ENCODE assay signal across 17 mouse cellular contexts in genomic region chr11:86583313-86583825, GRCm38 (mm10). TPM values are rescaled to one million over a fixed set of nuclear protein-coding genes. Genes with fewer than 3 reads are reported as not detected.
DNase-seq lines count a peak whose midpoint lies in the region; ATAC-seq and TF ChIP-seq lines count a peak whose summit lies in the region.
"Had no signal": no experiment of that assay in that cellular context is flagged by ENCODE, and none has a peak within 500 bp of the region (broad histone marks: within the 10 kb centered on the region; RNA-seq: fewer than 3 reads in every experiment).

No protein-coding gene starts in this region.

- 71% methylated on average over 3 of the region's 3 CpGs for WGBS in liver, embryonic 12.5 days (ENCODE audit: insufficient replicate concordance)
- WGBS in liver, embryonic 11.5 days: 84% methylated on average over 3 of the region's 3 CpGs
- 85% methylated on average over 3 of the region's 3 CpGs for WGBS in stomach, postnatal 0 days
- 89% methylated on average over 3 of the region's 3 CpGs for WGBS in midbrain, embryonic 14.5 days

- peaks cover 35% of the 10 kb centered on the region for H3K79me2 ChIP-seq in MEL (ENCODE audit: control insufficient read depth, insufficient read depth, low read length, poor library complexity)

- no peak overlapping the region for H3K4me3 ChIP-seq in liver, embryonic 12.5 days
- no peak overlapping the region for H3K4me3 ChIP-seq in liver, embryonic 11.5 days (ENCODE audit: low read depth, low read length)
- H3K4me3 ChIP-seq in MEL (ENCODE audit: control insufficient read depth in 1 of 2, insufficient read depth in 1 of 2, low read depth in 2 of 2, low read length in 2 of 2): peak overlapping the region; percentile 30 to 88
- H3K4me3 ChIP-seq in stomach, postnatal 0 days (ENCODE audit: low read depth, low read length): no peak overlapping the region
- H3K4me3 ChIP-seq in midbrain, embryonic 14.5 days (replicated peaks; ENCODE audit: low read depth, low read length): no peak overlapping the region
- H3K4me3 ChIP-seq: embryonic facial prominence, embryonic 15.5 days; hindbrain, embryonic 10.5 days; limb, embryonic 15.5 days; midbrain, embryonic 12.5 days; stomach, embryonic 15.5 days had no signal

- peaks cover 24% of the 10 kb centered on the region for H3K36me3 ChIP-seq in liver, embryonic 12.5 days
- peaks cover 3% of the 10 kb centered on the region; the same call in 1 of the 2 replicates for H3K36me3 ChIP-seq in liver, embryonic 11.5 days (ENCODE audit: control insufficient read depth, insufficient read depth, low read length)
- peaks cover 4 to 28% of the 10 kb centered on the region in 2 experiments; a peak in 3 of 4 replicates for H3K36me3 ChIP-seq in MEL (ENCODE audit: control insufficient read depth in 1 of 2, insufficient read depth in 2 of 2, low read length in 2 of 2)
- H3K36me3 ChIP-seq in stomach, postnatal 0 days (ENCODE audit: control insufficient read depth, insufficient read depth, low read length): no peaks in the 10 kb centered on the region
- H3K36me3 ChIP-seq in midbrain, embryonic 14.5 days (ENCODE audit: control insufficient read depth, insufficient read depth, low read length): peaks cover 6% of the 10 kb centered on the region; the same call in 1 of the 2 replicates
- H3K36me3 ChIP-seq: embryonic facial prominence, embryonic 15.5 days; limb, embryonic 15.5 days; stomach, embryonic 15.5 days had no signal

- H3K9ac ChIP-seq in liver, embryonic 12.5 days: no peak overlapping the region
- no peak overlapping the region for H3K9ac ChIP-seq in liver, embryonic 11.5 days (ENCODE audit: low read depth, low read length)
- peak overlapping the region; percentile 88 for H3K9ac ChIP-seq in MEL (ENCODE audit: control insufficient read depth, low read depth, low read length, poor library complexity, severe bottlenecking)
- no peak overlapping the region for H3K9ac ChIP-seq in stomach, postnatal 0 days (ENCODE audit: low read length)
- H3K9ac ChIP-seq in midbrain, embryonic 14.5 days (replicated peaks; ENCODE audit: low read length): no peak overlapping the region
- H3K9ac ChIP-seq: embryonic facial prominence, embryonic 15.5 days; limb, embryonic 15.5 days; midbrain, embryonic 12.5 days; stomach, embryonic 15.5 days had no signal

- no peak for DNase-seq in liver, embryonic 11.5 days (ENCODE audit: low spot score)
- DNase-seq in MEL (ENCODE audit: low read depth, low spot score): peak; percentile 65
- DNase-seq in induced T-regulatory cell, adult 2 months (ENCODE audit: low read depth): peak; percentile 71
- DNase-seq in stomach, postnatal 0 days (ENCODE audit: low spot score): no peak
- DNase-seq in midbrain, embryonic 14.5 days: no peak
- no peak for DNase-seq in thymus, postnatal 0 days (ENCODE audit: low spot score)
- DNase-seq: cerebellum, adult 9-11 months; embryo, embryonic 11 days; gastrocnemius, postnatal 14 days; lung, postnatal 14 days; right cerebral cortex, adult 18-20 months had no signal

- no peaks in the 10 kb centered on the region for H3K9me3 ChIP-seq in liver, embryonic 12.5 days (replicated peaks)
- H3K9me3 ChIP-seq in liver, embryonic 11.5 days (ENCODE audit: control insufficient read depth, low read length): no peaks in the 10 kb centered on the region
- no peaks in the 10 kb centered on the region for H3K9me3 ChIP-seq in MEL (replicated peaks; ENCODE audit: insufficient read depth, low read length)
- H3K9me3 ChIP-seq in stomach, postnatal 0 days (ENCODE audit: control insufficient read depth, low read length): no peaks in the 10 kb centered on the region
- no peaks in the 10 kb centered on the region for H3K9me3 ChIP-seq in midbrain, embryonic 14.5 days (ENCODE audit: control insufficient read depth, low read length)
- H3K9me3 ChIP-seq: embryonic facial prominence, embryonic 15.5 days; hindbrain, embryonic 10.5 days; limb, embryonic 15.5 days; midbrain, embryonic 12.5 days; stomach, embryonic 15.5 days had no signal

- no peaks in the 10 kb centered on the region for H3K27me3 ChIP-seq in liver, embryonic 12.5 days (replicated peaks)
- no peaks in the 10 kb centered on the region for H3K27me3 ChIP-seq in liver, embryonic 11.5 days (replicated peaks; ENCODE audit: control insufficient read depth, insufficient read depth, low read length)
- H3K27me3 ChIP-seq in MEL (ENCODE audit: control insufficient read depth in 1 of 2, insufficient read depth in 2 of 2, low read length in 2 of 2): no peaks in the 10 kb centered on the region
- no peaks in the 10 kb centered on the region for H3K27me3 ChIP-seq in stomach, postnatal 0 days (ENCODE audit: control insufficient read depth, insufficient read depth, low read length)
- no peaks in the 10 kb centered on the region for H3K27me3 ChIP-seq in midbrain, embryonic 14.5 days (ENCODE audit: control insufficient read depth, insufficient read depth, low read length)
- H3K27me3 ChIP-seq: embryonic facial prominence, embryonic 15.5 days; limb, embryonic 15.5 days; midbrain, embryonic 12.5 days; stomach, embryonic 15.5 days had no signal

- peak in 1 of 2 experiments; percentile 3; a peak in 1 of 4 replicates for TF ChIP-seq EP300 in MEL (IDR thresholded peaks at IDR 0.05; ENCODE audit: low read depth in 1 of 2, low read length in 2 of 2)
- TF ChIP-seq EP300 in stomach, postnatal 0 days (optimal IDR thresholded peaks at IDR 0.05): no peak

- peaks cover 96% of the 10 kb centered on the region for H3K4me1 ChIP-seq in liver, embryonic 12.5 days
- H3K4me1 ChIP-seq in liver, embryonic 11.5 days (replicated peaks; ENCODE audit: control insufficient read depth, insufficient read depth, low read length): peaks cover 59% of the 10 kb centered on the region
- H3K4me1 ChIP-seq in MEL (ENCODE audit: control insufficient read depth in 1 of 2, insufficient read depth in 2 of 2, low read length in 2 of 2): peaks cover 11 to 20% of the 10 kb centered on the region in 2 experiments
- H3K4me1 ChIP-seq in stomach, postnatal 0 days (replicated peaks; ENCODE audit: control insufficient read depth, insufficient read depth): peaks cover 10% of the 10 kb centered on the region
- H3K4me1 ChIP-seq in midbrain, embryonic 14.5 days (ENCODE audit: control insufficient read depth, insufficient read depth, low read length): peaks cover 7% of the 10 kb centered on the region; the same call in 1 of the 2 replicates

- no peak for ATAC-seq in liver, embryonic 12.5 days
- ATAC-seq in liver, embryonic 11.5 days (replicated peaks; ENCODE audit: low FRiP score): no peak
- ATAC-seq in stomach, postnatal 0 days (ENCODE audit: low FRiP score, low TSS enrichment): no peak
- ATAC-seq in midbrain, embryonic 14.5 days (ENCODE audit: low FRiP score, low TSS enrichment): no peak

- no peak for TF ChIP-seq RAD21 in MEL (IDR thresholded peaks at IDR 0.05; ENCODE audit: low read depth, low read length)

- no peak; a peak in 1 of 4 replicates for TF ChIP-seq POLR2A in MEL (IDR thresholded peaks at IDR 0.05; ENCODE audit: control insufficient read depth in 1 of 2, insufficient read depth in 1 of 2, low read depth in 1 of 2, low read length in 2 of 2, poor library complexity in 1 of 2)

- H3K27ac ChIP-seq in liver, embryonic 12.5 days: 0 out of 2 replicates have a peak overlapping the region, but pooled peaks have one; percentile 28
- H3K27ac ChIP-seq in liver, embryonic 11.5 days (ENCODE audit: low read depth, low read length): no peak overlapping the region
- peak overlapping the region; percentile 96 for H3K27ac ChIP-seq in MEL (ENCODE audit: control insufficient read depth, low read depth, low read length)
- 0 out of 2 replicates have a peak overlapping the region, but pooled peaks have one; percentile 99 for H3K27ac ChIP-seq in stomach, postnatal 0 days (replicated peaks)
- H3K27ac ChIP-seq in midbrain, embryonic 14.5 days (replicated peaks; ENCODE audit: low read depth, low read length): no peak overlapping the region
- H3K27ac ChIP-seq: embryonic facial prominence, embryonic 15.5 days; hindbrain, embryonic 10.5 days; limb, embryonic 15.5 days; midbrain, embryonic 12.5 days; stomach, embryonic 15.5 days had no signal

- H3K4me2 ChIP-seq in liver, embryonic 12.5 days: no peak overlapping the region
- no peak overlapping the region; the same call in 1 of the 2 replicates for H3K4me2 ChIP-seq in liver, embryonic 11.5 days
- H3K4me2 ChIP-seq in stomach, postnatal 0 days (replicated peaks; ENCODE audit: low read depth): no peak overlapping the region
- H3K4me2 ChIP-seq in midbrain, embryonic 14.5 days (ENCODE audit: low read length): no peak overlapping the region
- H3K4me2 ChIP-seq: embryonic facial prominence, embryonic 15.5 days; limb, embryonic 15.5 days; midbrain, embryonic 12.5 days had no signal

- no peak for TF ChIP-seq CTCF in MEL (IDR thresholded peaks at IDR 0.05 in 2 of 3, conservative IDR thresholded peaks at IDR 0.05 in 1 of 3; ENCODE audit: control insufficient read depth in 1 of 3, insufficient read depth in 1 of 3, low read depth in 2 of 3, low read length in 3 of 3, poor library complexity in 1 of 3, severe bottlenecking in 1 of 3)
- no peak for TF ChIP-seq CTCF in stomach, postnatal 0 days (IDR thresholded peaks at IDR 0.05; ENCODE audit: low read depth)

TF ChIP-seq in MEL, 35 proteins besides CTCF, POLR2A, EP300 and RAD21 (continues in another document):
- TF ChIP-seq NELFE (IDR thresholded peaks at IDR 0.05; ENCODE audit: low read depth, low read length): 0 out of 2 replicates have a peak, but pooled peaks have one; percentile 9

RNA-seq across cellular contexts. Expression of gene Tubd1, which starts 38.6 kb away (rescaled TPM):
- 13.7 and 14.8 TPM in 2 replicates for polyA plus RNA-seq in liver, embryonic 12.5 days (2016; fragmentation: Nextera tagmentation; extraction: Ambion mirVana)
- polyA plus RNA-seq in liver, embryonic 11.5 days (2014; fragmentation: Nextera tagmentation; extraction: Ambion mirVana): 18.5 and 18.7 TPM in 2 replicates
- total RNA-seq in MEL (2012; rRNA removed): 21.5 and 23.4 TPM in 2 replicates
- polyA plus RNA-seq in MEL (2012; ENCODE audit: insufficient read depth in 1 of 2, insufficient read length in 2 of 2, low read depth in 1 of 2, low replicate concordance in 2 of 2, missing spikeins in 1 of 2): 10 to 100 TPM in 1 of 2 experiments, not detected in 1; 14.4 TPM
- polyA plus RNA-seq in stomach, postnatal 0 days (2015; fragmentation: Nextera tagmentation; extraction: Ambion mirVana): 7.6 and 7.8 TPM in 2 replicates
- polyA plus RNA-seq in midbrain, embryonic 14.5 days (2014; fragmentation: Nextera tagmentation; extraction: Ambion mirVana): 4.7 and 6.1 TPM in 2 replicates
- polyA plus RNA-seq in thymus, postnatal 0 days (2015; fragmentation: Nextera tagmentation; extraction: Ambion mirVana): 16.1 and 17.2 TPM in 2 replicates

RNA-seq across cellular contexts. Expression of gene Rps6kb1, which starts 38.8 kb away (rescaled TPM):
- 35.9 and 40.6 TPM in 2 replicates for polyA plus RNA-seq in liver, embryonic 12.5 days (2016; fragmentation: Nextera tagmentation; extraction: Ambion mirVana)
- polyA plus RNA-seq in liver, embryonic 11.5 days (2014; fragmentation: Nextera tagmentation; extraction: Ambion mirVana): 48.4 and 50.9 TPM in 2 replicates
- 39.3 and 39.8 TPM in 2 replicates for total RNA-seq in MEL (2012; rRNA removed)
- 10 to 100 TPM; 49.4 to 73.6 TPM for polyA plus RNA-seq in MEL (2012; ENCODE audit: insufficient read depth in 1 of 2, insufficient read length in 2 of 2, low read depth in 1 of 2, low replicate concordance in 2 of 2, missing spikeins in 1 of 2)
- 40.7 and 42.3 TPM in 2 replicates for polyA plus RNA-seq in stomach, postnatal 0 days (2015; fragmentation: Nextera tagmentation; extraction: Ambion mirVana)
- polyA plus RNA-seq in midbrain, embryonic 14.5 days (2014; fragmentation: Nextera tagmentation; extraction: Ambion mirVana): 44.4 and 47.8 TPM in 2 replicates
- polyA plus RNA-seq in thymus, postnatal 0 days (2015; fragmentation: Nextera tagmentation; extraction: Ambion mirVana): 73.8 and 89.6 TPM in 2 replicates

Comparison
In these comparisons a context has a peak if more than half of its experiments do, and no peak if none do; other contexts are left out.
1. H3K27ac ChIP-seq: peak in liver, embryonic 12.5 days (single experiment), MEL (single experiment) and stomach, postnatal 0 days (single experiment); none in liver, embryonic 11.5 days (single experiment) and midbrain, embryonic 14.5 days (single experiment).
2. H3K4me3 ChIP-seq: peak in MEL (2 of 2); none in liver, embryonic 12.5 days (single experiment), liver, embryonic 11.5 days (single experiment), stomach, postnatal 0 days (single experiment) and midbrain, embryonic 14.5 days (single experiment).
3. DNase-seq: peak in MEL (single experiment) and induced T-regulatory cell, adult 2 months (single experiment); none in liver, embryonic 11.5 days (single experiment), stomach, postnatal 0 days (single experiment), midbrain, embryonic 14.5 days (single experiment) and thymus, postnatal 0 days (single experiment).